Mouse (Mus musculus): Measurements from ENCODE around the gene Cacnb1. TPM values are rescaled to one million over a fixed set of nuclear protein-coding genes. Genes with fewer than 3 reads are reported as not detected.

Cacnb1 gene
- polyA plus RNA-seq, 1 experiment: 7.6 TPM

DNA sequence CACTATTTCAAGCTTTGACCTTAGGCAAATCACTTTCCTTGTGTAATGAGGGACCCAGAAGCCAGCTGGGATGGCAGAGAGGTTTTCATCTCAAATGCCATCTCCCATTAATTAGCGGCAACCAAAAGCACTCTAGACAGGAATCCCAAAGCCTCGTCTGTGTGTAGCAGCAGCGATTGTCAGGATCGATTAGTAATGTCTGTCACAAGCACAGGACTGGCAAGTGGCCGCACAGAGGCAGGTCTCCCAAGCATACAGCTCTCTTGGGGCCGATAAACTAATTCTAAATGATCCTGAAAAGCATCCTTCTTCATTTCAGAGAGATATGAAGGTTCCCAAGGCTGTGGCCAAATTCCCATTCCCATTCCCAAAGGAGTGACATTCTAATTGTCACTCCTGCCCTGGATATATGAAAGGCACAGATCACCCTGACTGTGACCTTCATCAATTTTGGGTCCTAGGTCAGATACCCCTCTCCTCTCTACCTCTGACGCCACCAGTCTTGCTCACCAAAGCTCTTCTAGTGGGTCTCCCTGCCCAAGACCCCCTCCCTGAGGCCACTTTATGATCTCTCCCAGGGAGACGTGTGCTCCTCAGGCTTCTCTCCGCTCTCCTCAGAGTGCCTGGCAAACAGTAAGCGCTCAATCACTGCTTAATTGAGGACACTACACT is 42.9 kb downstream of the Cacnb1 start:
- 80% methylated on average over 10 of the region's 10 CpGs for WGBS
- TF ChIP-seq POLR2A (IDR thresholded peaks at IDR 0.05; ENCODE audit: low read depth, low read length) (no peak), CTCF (conservative IDR thresholded peaks at IDR 0.05; ENCODE audit: insufficient read depth, insufficient read length, low read depth, low read length) (no peak)
- Histone ChIP-seq H3K27me3 (replicated peaks; ENCODE audit: control insufficient read depth, insufficient read depth, low read length) (no peaks in the 10 kb centered on the region), H3K36me3 (ENCODE audit: control insufficient read depth, insufficient read depth, low read length) (no peaks in the 10 kb centered on the region), H3K27ac (ENCODE audit: insufficient read depth, low read depth, low read length) (no peak overlapping the region), H3K4me3 (ENCODE audit: insufficient read depth, low read depth, low read length) (no peak overlapping the region), H3K4me1 (ENCODE audit: control insufficient read depth, insufficient read depth, low read length) (0 out of 2 replicates have a peak, but pooled peaks cover under 1% of the 10 kb centered on the region)
- DNase-seq: no peak

GRCm38 (mm10) chr11:97978392-97978791 is 44.4 kb downstream of the Cacnb1 start:
- peaks cover 12% of the 10 kb centered on the region; the same call in 1 of the 2 replicates for H3K4me1 ChIP-seq (ENCODE audit: control insufficient read depth, insufficient read depth, low read length)
- H3K27ac ChIP-seq (ENCODE audit: insufficient read depth, low read depth, low read length): no peak overlapping the region
- TF ChIP-seq CTCF (conservative IDR thresholded peaks at IDR 0.05; ENCODE audit: insufficient read depth, insufficient read length, low read depth, low read length) (no peak), POLR2A (IDR thresholded peaks at IDR 0.05; ENCODE audit: low read depth, low read length) (no peak)
- 89% methylated on average over 13 of the region's 13 CpGs for WGBS
- no peak overlapping the region for H3K4me3 ChIP-seq (ENCODE audit: insufficient read depth, low read depth, low read length)
- no peak for DNase-seq
- no peaks in the 10 kb centered on the region for H3K36me3 ChIP-seq (ENCODE audit: control insufficient read depth, insufficient read depth, low read length)
- H3K27me3 ChIP-seq (replicated peaks; ENCODE audit: control insufficient read depth, insufficient read depth, low read length): no peaks in the 10 kb centered on the region

- Histone ChIP-seq H3K27me3 (replicated peaks; ENCODE audit: control insufficient read depth, insufficient read depth, low read length) (no peaks in the 10 kb centered on the region), H3K4me1 (ENCODE audit: control insufficient read depth, insufficient read depth, low read length) (peaks cover 12% of the 10 kb centered on the region; the same call in 1 of the 2 replicates), H3K36me3 (ENCODE audit: control insufficient read depth, insufficient read depth, low read length) (no peaks in the 10 kb centered on the region), H3K4me3 (ENCODE audit: insufficient read depth, low read depth, low read length) (no peak overlapping the region), H3K27ac (ENCODE audit: insufficient read depth, low read depth, low read length) (no peak overlapping the region)
- no peak for TF ChIP-seq CTCF (conservative IDR thresholded peaks at IDR 0.05; ENCODE audit: insufficient read depth, insufficient read length, low read depth, low read length)
- TF ChIP-seq POLR2A (IDR thresholded peaks at IDR 0.05; ENCODE audit: low read depth, low read length): no peak
- DNase-seq: no peak
- 86% methylated on average over 5 of the region's 5 CpGs for WGBS
Observed at GRCm38 (mm10) chr11:97977797-97978196, 45.0 kb downstream of the Cacnb1 start.

GRCm38 (mm10) chr11:97974746-97975145 is 48.1 kb downstream of the Cacnb1 start:
- H3K4me3 ChIP-seq (ENCODE audit: insufficient read depth, low read depth, low read length): no peak overlapping the region
- H3K27ac ChIP-seq (ENCODE audit: insufficient read depth, low read depth, low read length): no peak overlapping the region
- no peaks in the 10 kb centered on the region for H3K36me3 ChIP-seq (ENCODE audit: control insufficient read depth, insufficient read depth, low read length)
- peak; percentile 65 for DNase-seq
- no peaks in the 10 kb centered on the region for H3K27me3 ChIP-seq (replicated peaks; ENCODE audit: control insufficient read depth, insufficient read depth, low read length)
- TF ChIP-seq POLR2A (IDR thresholded peaks at IDR 0.05; ENCODE audit: low read depth, low read length) (no peak), CTCF (conservative IDR thresholded peaks at IDR 0.05; ENCODE audit: insufficient read depth, insufficient read length, low read depth, low read length) (no peak)
- whole genome bisulfite sequencing: 64% methylated on average over 5 of the region's 5 CpGs
- H3K4me1 ChIP-seq (ENCODE audit: control insufficient read depth, insufficient read depth, low read length): peaks cover 12% of the 10 kb centered on the region; the same call in 1 of the 2 replicates

GRCm38 (mm10) chr11:97974141-97974540 is 48.7 kb downstream of the Cacnb1 start:
- 57% methylated on average over 5 of the region's 5 CpGs for WGBS
- peaks cover 12% of the 10 kb centered on the region; the same call in 1 of the 2 replicates for H3K4me1 ChIP-seq (ENCODE audit: control insufficient read depth, insufficient read depth, low read length)
- H3K4me3 ChIP-seq (ENCODE audit: insufficient read depth, low read depth, low read length): no peak overlapping the region

GRCm38 (mm10) chr11:97972434-97972833 is 50.4 kb downstream of the Cacnb1 start:
- H3K4me1 ChIP-seq (ENCODE audit: control insufficient read depth, insufficient read depth, low read length): peaks cover 12% of the 10 kb centered on the region; the same call in 1 of the 2 replicates
- no peak overlapping the region for H3K4me3 ChIP-seq (ENCODE audit: insufficient read depth, low read depth, low read length)
- no peak for TF ChIP-seq POLR2A (IDR thresholded peaks at IDR 0.05; ENCODE audit: low read depth, low read length)
- TF ChIP-seq CTCF (conservative IDR thresholded peaks at IDR 0.05; ENCODE audit: insufficient read depth, insufficient read length, low read depth, low read length): 0 out of 2 replicates have a peak, but pooled peaks have one; percentile 13
- H3K27ac ChIP-seq (ENCODE audit: insufficient read depth, low read depth, low read length): no peak overlapping the region
- no peak for DNase-seq
- 73% methylated on average over 2 of the region's 2 CpGs for WGBS
- no peaks in the 10 kb centered on the region for H3K27me3 ChIP-seq (replicated peaks; ENCODE audit: control insufficient read depth, insufficient read depth, low read length)
- H3K36me3 ChIP-seq (ENCODE audit: control insufficient read depth, insufficient read depth, low read length): no peaks in the 10 kb centered on the region

More at GRCm38 (mm10) chr11:97974141-97974540, 48.7 kb downstream of the Cacnb1 start:
- DNase-seq: peak; percentile 72
- no peak overlapping the region for H3K27ac ChIP-seq (ENCODE audit: insufficient read depth, low read depth, low read length)
- H3K27me3 ChIP-seq (replicated peaks; ENCODE audit: control insufficient read depth, insufficient read depth, low read length): no peaks in the 10 kb centered on the region
- no peaks in the 10 kb centered on the region for H3K36me3 ChIP-seq (ENCODE audit: control insufficient read depth, insufficient read depth, low read length)
- TF ChIP-seq CTCF (conservative IDR thresholded peaks at IDR 0.05; ENCODE audit: insufficient read depth, insufficient read length, low read depth, low read length): no peak
- TF ChIP-seq POLR2A (IDR thresholded peaks at IDR 0.05; ENCODE audit: low read depth, low read length): no peak

DNA sequence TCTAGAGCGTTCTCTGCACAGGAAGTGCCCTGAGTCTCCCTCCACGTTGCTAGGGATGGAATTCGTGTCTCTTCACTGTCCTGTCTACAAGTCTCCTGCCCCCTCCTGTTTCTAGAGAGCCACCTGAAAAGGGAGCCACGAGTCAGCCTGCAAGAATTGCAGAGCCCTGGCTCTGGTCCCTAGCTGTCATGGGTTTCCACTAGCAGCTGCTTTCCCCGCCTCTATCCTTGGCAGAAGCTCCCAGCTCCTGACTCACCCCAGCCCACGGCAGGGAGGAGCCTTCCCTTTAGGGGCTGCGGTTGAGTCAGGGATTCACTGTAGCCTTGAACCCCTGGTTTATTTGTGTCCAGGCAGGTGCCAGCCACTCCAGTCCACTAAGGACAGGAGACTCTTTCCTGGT is 51.6 kb downstream of the Cacnb1 start:
- H3K27ac ChIP-seq (ENCODE audit: insufficient read depth, low read depth, low read length): no peak overlapping the region

More for the DNA sequence above, 51.6 kb downstream of the Cacnb1 start:
- no peaks in the 10 kb centered on the region for H3K36me3 ChIP-seq (ENCODE audit: control insufficient read depth, insufficient read depth, low read length)
- H3K4me1 ChIP-seq (ENCODE audit: control insufficient read depth, insufficient read depth, low read length): peaks cover 12% of the 10 kb centered on the region; the same call in 1 of the 2 replicates
- H3K27me3 ChIP-seq (replicated peaks; ENCODE audit: control insufficient read depth, insufficient read depth, low read length): no peaks in the 10 kb centered on the region
- WGBS: 30% methylated on average over 7 of the region's 7 CpGs
- H3K4me3 ChIP-seq (ENCODE audit: insufficient read depth, low read depth, low read length): no peak overlapping the region
- DNase-seq: no peak
- TF ChIP-seq CTCF (conservative IDR thresholded peaks at IDR 0.05; ENCODE audit: insufficient read depth, insufficient read length, low read depth, low read length): no peak
- no peak for TF ChIP-seq POLR2A (IDR thresholded peaks at IDR 0.05; ENCODE audit: low read depth, low read length)

All from kidney, adult 2 months (tissue).